Comparison of ENCODE assay signal across 14 mouse cellular contexts in the genomic region with DNA sequence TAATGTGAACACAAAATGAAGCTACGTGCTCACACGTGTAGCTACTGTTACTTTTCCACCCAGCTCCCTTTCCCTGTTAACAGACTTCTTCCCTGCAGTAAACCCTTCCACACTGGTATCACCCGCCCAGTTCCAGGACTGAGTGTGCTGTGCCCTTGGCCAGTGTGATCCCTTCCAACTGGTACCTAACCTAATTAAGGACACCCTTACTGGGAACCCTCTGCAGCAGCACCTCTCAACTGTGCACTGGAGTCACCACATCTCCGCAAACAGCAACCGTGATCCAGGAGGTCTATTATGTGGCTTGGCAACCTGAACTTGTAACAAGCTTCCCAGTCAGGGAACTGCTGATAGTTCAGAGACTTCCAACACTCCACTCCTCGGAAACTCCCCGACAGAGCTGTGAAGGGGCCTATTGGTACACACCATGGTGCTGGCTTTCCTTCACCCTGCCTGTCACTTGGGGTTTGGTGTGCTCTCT.
A peak's percentile ranks its signal among the peaks of the same experiment; 100 is the strongest.
DNase-seq lines count a peak whose midpoint lies in the region; ATAC-seq lines count a peak whose summit lies in the region.
"Had no signal": no experiment of that assay in that cellular context is flagged by ENCODE, and none has a peak within 500 bp of the region (broad histone marks: within the 10 kb centered on the region; RNA-seq: fewer than 3 reads in every experiment).

No protein-coding gene starts in this region.

- H3K4me3 ChIP-seq in forebrain, embryonic 14.5 days (ENCODE audit: low read depth, low read length): no peak overlapping the region
- H3K4me3 ChIP-seq in midbrain, embryonic 13.5 days (replicated peaks): no peak overlapping the region
- H3K4me3 ChIP-seq: erythroblast, embryonic 14.5 days; heart, adult 2 months; intestine, embryonic 15.5 days had no signal

- H3K9ac ChIP-seq in forebrain, embryonic 14.5 days (ENCODE audit: low read length): no peak overlapping the region
- H3K9ac ChIP-seq in midbrain, embryonic 13.5 days (replicated peaks): no peak overlapping the region
- H3K9ac ChIP-seq: intestine, embryonic 15.5 days had no signal

- ATAC-seq in forebrain, embryonic 14.5 days: no peak
- ATAC-seq in midbrain, embryonic 13.5 days: peak; percentile 43
- no peak for ATAC-seq in megakaryocyte-erythroid progenitor cell, adult 5-6 weeks (replicated peaks; ENCODE audit: low FRiP score, low TSS enrichment, poor library complexity, severe bottlenecking)
- ATAC-seq: intestine, embryonic 15.5 days had no signal

- peaks cover 20% of the 10 kb centered on the region for H3K4me1 ChIP-seq in forebrain, embryonic 14.5 days (ENCODE audit: control insufficient read depth, insufficient read depth, low read length)
- peaks cover 22% of the 10 kb centered on the region for H3K4me1 ChIP-seq in midbrain, embryonic 13.5 days (replicated peaks)
- H3K4me1 ChIP-seq: intestine, embryonic 15.5 days had no signal

- peak overlapping the region; percentile 28; the same call in 1 of the 2 replicates for H3K27ac ChIP-seq in forebrain, embryonic 14.5 days (ENCODE audit: low read depth, low read length)
- peak overlapping the region; percentile 44; the same call in 1 of the 2 replicates for H3K27ac ChIP-seq in midbrain, embryonic 13.5 days
- H3K27ac ChIP-seq: heart, adult 2 months; intestine, embryonic 15.5 days had no signal

- H3K27me3 ChIP-seq in forebrain, embryonic 14.5 days (replicated peaks; ENCODE audit: control insufficient read depth, insufficient read depth, low read length): no peaks in the 10 kb centered on the region
- no peaks in the 10 kb centered on the region for H3K27me3 ChIP-seq in midbrain, embryonic 13.5 days
- H3K27me3 ChIP-seq: intestine, embryonic 15.5 days had no signal

- peak; percentile 88 for DNase-seq in heart, adult 11 months
- DNase-seq in heart, postnatal 14 days: no peak
- DNase-seq in cerebellum, adult 11-12 months: peak; percentile 80
- peak; percentile 17 for DNase-seq in forebrain, embryonic 14.5 days (ENCODE audit: low spot score)
- no peak for DNase-seq in testis, postnatal 10 days (ENCODE audit: low spot score)
- no peak for DNase-seq in kidney, postnatal 36 days
- DNase-seq: heart, adult 2 months; kidney, postnatal 4 days; lung, adult 18-20 months; thymus, postnatal 25 days had no signal

- WGBS in forebrain, embryonic 14.5 days: 77% methylated on average over 7 of the region's 7 CpGs
- 69% methylated on average over 7 of the region's 7 CpGs for WGBS in midbrain, embryonic 13.5 days

- no peaks in the 10 kb centered on the region for H3K9me3 ChIP-seq in forebrain, embryonic 14.5 days (replicated peaks; ENCODE audit: control insufficient read depth, low read length)
- no peaks in the 10 kb centered on the region for H3K9me3 ChIP-seq in midbrain, embryonic 13.5 days
- H3K9me3 ChIP-seq: intestine, embryonic 15.5 days had no signal

- H3K4me2 ChIP-seq in forebrain, embryonic 14.5 days (ENCODE audit: low read length): no peak overlapping the region
- no peak overlapping the region for H3K4me2 ChIP-seq in midbrain, embryonic 13.5 days (replicated peaks)
- H3K4me2 ChIP-seq: intestine, embryonic 15.5 days had no signal

- intact Hi-C loops in heart, postnatal 14 days (cut with DNase I): no loop called here

- no peaks in the 10 kb centered on the region for H3K36me3 ChIP-seq in forebrain, embryonic 14.5 days (ENCODE audit: control insufficient read depth, insufficient read depth, low read length)
- H3K36me3 ChIP-seq in midbrain, embryonic 13.5 days: peaks cover 3% of the 10 kb centered on the region; the same call in 1 of the 2 replicates
- H3K36me3 ChIP-seq: intestine, embryonic 15.5 days had no signal

Comparison
In these comparisons a context has a peak if more than half of its experiments do, and no peak if none do; other contexts are left out.
1. DNase-seq: peak in heart, adult 11 months (single experiment), cerebellum, adult 11-12 months (single experiment) and forebrain, embryonic 14.5 days (single experiment); none in heart, postnatal 14 days (0 of 2), testis, postnatal 10 days (single experiment) and kidney, postnatal 36 days (0 of 2).